Mouse (Mus musculus): ENCODE measurements around the gene Gadd45gip1.
"Not testable (repeated sequence)": the region's sequence is repeated elsewhere in the genome, so short reads cannot be mapped to it uniquely, and the experiment has no call there.

Gadd45gip1 gene

GRCm38 (mm10) chr8:84797971-84798370, 33.4 kb upstream of the Gadd45gip1 start:
- no peak for DNase-seq

- DNase-seq, result no peak
Observed at GRCm38 (mm10) chr8:84798446-84799135, 32.7 kb upstream of the Gadd45gip1 start.

GRCm38 (mm10) chr8:84799136-84799931, 32.0 kb upstream of the Gadd45gip1 start:
- peak; percentile 62 to 71 for DNase-seq

- DNase-seq, result peak; percentile 76 to 87
Observed at GRCm38 (mm10) chr8:84799999-84800831, 31.1 kb upstream of the Gadd45gip1 start, which contains the start of gene Nfix. Gene Nfix (minus strand): TSS chr8:84800344.

GRCm38 (mm10) chr8:84806031-84806430, 25.3 kb upstream of the Gadd45gip1 start:
- DNase-seq, result no peak

GRCm38 (mm10) chr8:84809109-84809940, 22.0 kb upstream of the Gadd45gip1 start:
- DNase-seq, result no peak

- no peak for DNase-seq
Observed at GRCm38 (mm10) chr8:84809941-84810280, 21.4 kb upstream of the Gadd45gip1 start.

GRCm38 (mm10) chr8:84810896-84811295, 20.4 kb upstream of the Gadd45gip1 start:
- DNase-seq, result peak; percentile 91

- no peak for DNase-seq
Observed at GRCm38 (mm10) chr8:84811303-84811702, 20.0 kb upstream of the Gadd45gip1 start.

GRCm38 (mm10) chr8:84813059-84813458, 18.3 kb upstream of the Gadd45gip1 start:
- peak; percentile 79 to 86 for DNase-seq

- no peak for DNase-seq
Observed at GRCm38 (mm10) chr8:84813830-84814229, 17.5 kb upstream of the Gadd45gip1 start.

- DNase-seq, result no peak
Observed at GRCm38 (mm10) chr8:84814240-84814554, 17.1 kb upstream of the Gadd45gip1 start.

- no peak for DNase-seq
Observed at GRCm38 (mm10) chr8:84814555-84815441, 16.5 kb upstream of the Gadd45gip1 start.

GRCm38 (mm10) chr8:84815547-84815946, 15.8 kb upstream of the Gadd45gip1 start:
- peak; percentile 92 to 96 for DNase-seq

- DNase-seq, result no peak
Observed at GRCm38 (mm10) chr8:84816117-84816516, 15.2 kb upstream of the Gadd45gip1 start.

- no peak for DNase-seq
Observed at GRCm38 (mm10) chr8:84822723-84823122, 8.6 kb upstream of the Gadd45gip1 start, which contains the start of gene Dand5. Gene Dand5 (minus strand): TSS chr8:84822823.

- peak; percentile 64 to 70 for DNase-seq
Observed at GRCm38 (mm10) chr8:84823653-84824052, 7.7 kb upstream of the Gadd45gip1 start.

GRCm38 (mm10) chr8:84825636-84826035, 5.7 kb upstream of the Gadd45gip1 start:
- DNase-seq, result no peak

- DNase-seq, result not testable (repeated sequence)
Observed at GRCm38 (mm10) chr8:84826518-84826917, 4.8 kb upstream of the Gadd45gip1 start.

- DNase-seq, result peak; percentile 82 to 88
Observed at GRCm38 (mm10) chr8:84832034-84832717, 854 bp downstream of the Gadd45gip1 start.

Data from kidney, postnatal 25 days (tissue).